Mouse (Mus musculus) liver, postnatal 0 days (tissue): ENCODE measurements around the gene Hepacam2.

Experiments used
- CTCF ChIP-seq: sonication (generic); IDR thresholded peaks from 2 replicates; pipeline ENCODE4 v1.5.1; 2016; ENCODE audit warnings: antibody characterized with exemption, low read depth
- EP300 ChIP-seq: IDR thresholded peaks from 2 replicates; pipeline ENCODE4 v1.6.1; 2016; ENCODE audit warnings: antibody characterized with exemption, low read depth, mild to moderate bottlenecking

DNA sequence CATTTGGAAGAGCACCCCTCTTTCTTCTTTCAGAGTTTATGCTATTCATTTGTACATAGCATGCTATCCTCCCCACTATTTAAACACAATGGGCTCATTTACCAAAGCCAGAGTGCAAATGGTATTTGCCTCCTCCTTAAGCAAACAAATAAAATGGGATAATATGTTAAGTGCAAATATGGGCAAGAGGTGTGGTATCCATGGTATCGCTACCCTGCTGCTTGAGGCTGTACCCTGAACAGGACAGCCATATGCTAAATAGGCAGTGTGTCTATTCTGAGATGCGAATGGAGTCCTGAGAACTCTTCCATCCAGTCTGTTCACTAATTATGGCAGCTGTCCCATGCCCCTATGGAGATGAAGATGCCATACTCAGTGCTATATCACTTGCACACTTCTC is 27.4 kb downstream of the Hepacam2 start:
- TF ChIP-seq CTCF = no peak
- no peak for TF ChIP-seq EP300
